Comparison of ENCODE assay signal across 21 mouse cellular contexts in genomic region chr15:86473473-86473872, GRCm38 (mm10).
DNase-seq lines count a peak whose midpoint lies in the region; ATAC-seq and TF ChIP-seq lines count a peak whose summit lies in the region.
"Had no signal": no experiment of that assay in that cellular context is flagged by ENCODE, and none has a peak within 500 bp of the region (broad histone marks: within the 10 kb centered on the region; RNA-seq: fewer than 3 reads in every experiment).

No protein-coding gene starts in this region.

- no peak overlapping the region for H3K4me3 ChIP-seq in hindbrain, embryonic 11.5 days (ENCODE audit: low read depth, low read length)
- no peak overlapping the region for H3K4me3 ChIP-seq in hindbrain, postnatal 0 days (ENCODE audit: low read length)
- no peak overlapping the region for H3K4me3 ChIP-seq in embryonic facial prominence, embryonic 14.5 days (ENCODE audit: low read depth, low read length)
- no peak overlapping the region for H3K4me3 ChIP-seq in limb, embryonic 13.5 days
- H3K4me3 ChIP-seq in midbrain, embryonic 13.5 days (replicated peaks): no peak overlapping the region
- H3K4me3 ChIP-seq: heart, embryonic 10.5 days; hindbrain, embryonic 15.5 days had no signal

- WGBS in hindbrain, embryonic 11.5 days: 63% methylated on average over 11 of the region's 11 CpGs
- WGBS in hindbrain, postnatal 0 days: 65% methylated on average over 11 of the region's 11 CpGs
- WGBS in embryonic facial prominence, embryonic 14.5 days: 32% methylated on average over 11 of the region's 11 CpGs
- 16% methylated on average over 11 of the region's 11 CpGs for WGBS in limb, embryonic 13.5 days
- 80% methylated on average over 11 of the region's 11 CpGs for WGBS in midbrain, embryonic 13.5 days

- H3K27ac ChIP-seq in hindbrain, embryonic 11.5 days (ENCODE audit: low read depth, low read length): no peak overlapping the region
- H3K27ac ChIP-seq in hindbrain, postnatal 0 days: no peak overlapping the region
- no peak overlapping the region for H3K27ac ChIP-seq in embryonic facial prominence, embryonic 14.5 days (replicated peaks; ENCODE audit: low read depth, low read length)
- H3K27ac ChIP-seq in limb, embryonic 13.5 days: no peak overlapping the region
- no peak overlapping the region for H3K27ac ChIP-seq in midbrain, embryonic 13.5 days
- H3K27ac ChIP-seq: heart, embryonic 10.5 days; hindbrain, embryonic 15.5 days; kidney, postnatal 0 days had no signal

- no peak for ATAC-seq in hindbrain, embryonic 11.5 days (ENCODE audit: low FRiP score)
- ATAC-seq in hindbrain, postnatal 0 days: no peak
- ATAC-seq in embryonic facial prominence, embryonic 14.5 days (ENCODE audit: low read depth): peak; percentile 56; the same call in 1 of the 2 replicates
- ATAC-seq in limb, embryonic 13.5 days (ENCODE audit: low FRiP score, low read depth): peak; percentile 80
- ATAC-seq in midbrain, embryonic 13.5 days: no peak
- ATAC-seq: activated CD4-positive, CD25-positive, alpha-beta regulatory T cell, adult 4 months; Patski had no signal

- H3K9me3 ChIP-seq in hindbrain, embryonic 11.5 days (ENCODE audit: control insufficient read depth, low read length): no peaks in the 10 kb centered on the region
- peaks cover 12% of the 10 kb centered on the region; the same call in 1 of the 2 replicates for H3K9me3 ChIP-seq in hindbrain, postnatal 0 days (ENCODE audit: low read length)
- peaks cover 12% of the 10 kb centered on the region; the same call in 1 of the 2 replicates for H3K9me3 ChIP-seq in embryonic facial prominence, embryonic 14.5 days (ENCODE audit: control insufficient read depth, low read length)
- H3K9me3 ChIP-seq in limb, embryonic 13.5 days: peaks cover 13% of the 10 kb centered on the region; the same call in 1 of the 2 replicates
- peaks cover 12% of the 10 kb centered on the region for H3K9me3 ChIP-seq in midbrain, embryonic 13.5 days

- H3K4me2 ChIP-seq in hindbrain, embryonic 11.5 days (replicated peaks; ENCODE audit: low read depth, low read length): no peak overlapping the region
- no peak overlapping the region for H3K4me2 ChIP-seq in hindbrain, postnatal 0 days (ENCODE audit: low read depth, low read length)
- no peak overlapping the region for H3K4me2 ChIP-seq in embryonic facial prominence, embryonic 14.5 days (ENCODE audit: low read depth, low read length)
- peak overlapping the region; percentile 16 for H3K4me2 ChIP-seq in limb, embryonic 13.5 days (replicated peaks)
- H3K4me2 ChIP-seq in midbrain, embryonic 13.5 days (replicated peaks): no peak overlapping the region
- H3K4me2 ChIP-seq: hindbrain, embryonic 15.5 days had no signal

- no peaks in the 10 kb centered on the region for H3K4me1 ChIP-seq in hindbrain, embryonic 11.5 days (replicated peaks; ENCODE audit: control insufficient read depth, insufficient read depth, low read length)
- H3K4me1 ChIP-seq in hindbrain, postnatal 0 days (ENCODE audit: insufficient read depth, low read length): no peaks in the 10 kb centered on the region
- H3K4me1 ChIP-seq in embryonic facial prominence, embryonic 14.5 days (ENCODE audit: control insufficient read depth, insufficient read depth, low read length): peaks cover 11% of the 10 kb centered on the region
- peaks cover 48% of the 10 kb centered on the region for H3K4me1 ChIP-seq in limb, embryonic 13.5 days
- peaks cover 41% of the 10 kb centered on the region for H3K4me1 ChIP-seq in midbrain, embryonic 13.5 days (replicated peaks)

- DNase-seq in hindbrain, embryonic 11.5 days (ENCODE audit: low spot score): peak; percentile 48
- DNase-seq in hindbrain, postnatal 0 days (ENCODE audit: low spot score): no peak
- peak; percentile 81 for DNase-seq in embryo, embryonic 10 days (ENCODE audit: low spot score)
- DNase-seq in embryonic facial prominence, embryonic 14.5 days (ENCODE audit: low spot score): peak; percentile 78
- no peak for DNase-seq in layer of hippocampus, adult 11-12 months (ENCODE audit: low spot score)
- DNase-seq in frontal cortex, postnatal 14 days (ENCODE audit: low spot score in 2 of 2): no peak
- DNase-seq: adrenal gland, postnatal 36 days; B cell, adult 2 months; cerebellum, adult 8-10 months; gastrocnemius, postnatal 36 days; heart, postnatal 10 days; kidney, adult 11 months; lung, adult 2 months; thymus, adult 18-20 months had no signal

- H3K36me3 ChIP-seq in hindbrain, embryonic 11.5 days (ENCODE audit: control insufficient read depth, insufficient read depth, low read length): no peaks in the 10 kb centered on the region
- H3K36me3 ChIP-seq in hindbrain, postnatal 0 days (ENCODE audit: insufficient read depth, low read length): no peaks in the 10 kb centered on the region
- no peaks in the 10 kb centered on the region for H3K36me3 ChIP-seq in embryonic facial prominence, embryonic 14.5 days (ENCODE audit: control insufficient read depth, insufficient read depth, low read length)
- peaks cover 3% of the 10 kb centered on the region; the same call in 1 of the 2 replicates for H3K36me3 ChIP-seq in limb, embryonic 13.5 days
- no peaks in the 10 kb centered on the region for H3K36me3 ChIP-seq in midbrain, embryonic 13.5 days
- H3K36me3 ChIP-seq: heart, embryonic 10.5 days; hindbrain, embryonic 15.5 days had no signal

- no peaks in the 10 kb centered on the region for H3K27me3 ChIP-seq in hindbrain, embryonic 11.5 days (ENCODE audit: control insufficient read depth, insufficient read depth, low read length)
- H3K27me3 ChIP-seq in hindbrain, postnatal 0 days (ENCODE audit: insufficient read depth, low read length): no peaks in the 10 kb centered on the region
- H3K27me3 ChIP-seq in embryonic facial prominence, embryonic 14.5 days (replicated peaks; ENCODE audit: control insufficient read depth, insufficient read depth, low read length): no peaks in the 10 kb centered on the region
- H3K27me3 ChIP-seq in limb, embryonic 13.5 days: no peaks in the 10 kb centered on the region
- no peaks in the 10 kb centered on the region for H3K27me3 ChIP-seq in midbrain, embryonic 13.5 days
- H3K27me3 ChIP-seq: hindbrain, embryonic 15.5 days; Patski had no signal

- H3K9ac ChIP-seq in hindbrain, embryonic 11.5 days (ENCODE audit: low read depth, low read length): no peak overlapping the region
- H3K9ac ChIP-seq in hindbrain, postnatal 0 days (replicated peaks; ENCODE audit: low read length): no peak overlapping the region
- H3K9ac ChIP-seq in embryonic facial prominence, embryonic 14.5 days (ENCODE audit: low read depth, low read length): no peak overlapping the region
- no peak overlapping the region for H3K9ac ChIP-seq in limb, embryonic 13.5 days
- no peak overlapping the region for H3K9ac ChIP-seq in midbrain, embryonic 13.5 days (replicated peaks)
- H3K9ac ChIP-seq: hindbrain, embryonic 15.5 days had no signal

- no peak for TF ChIP-seq CTCF in hindbrain, postnatal 0 days (IDR thresholded peaks at IDR 0.05; ENCODE audit: low read depth)

Comparison
In these comparisons a context has a peak if more than half of its experiments do, and no peak if none do; other contexts are left out.
1. DNase-seq: peak in hindbrain, embryonic 11.5 days (single experiment), embryo, embryonic 10 days (single experiment) and embryonic facial prominence, embryonic 14.5 days (single experiment); none in hindbrain, postnatal 0 days (single experiment), layer of hippocampus, adult 11-12 months (single experiment) and frontal cortex, postnatal 14 days (0 of 2).
2. ATAC-seq: peak in embryonic facial prominence, embryonic 14.5 days (single experiment) and limb, embryonic 13.5 days (single experiment); none in hindbrain, embryonic 11.5 days (single experiment), hindbrain, postnatal 0 days (single experiment) and midbrain, embryonic 13.5 days (single experiment).